Mouse (Mus musculus) forebrain, postnatal 0 days (tissue): ENCODE results near the gene Prrc2b. TPM values are rescaled to one million over a fixed set of nuclear protein-coding genes. Genes with fewer than 3 reads are reported as not detected.

Experiments
- ATAC-seq: fragments of 200-750 bp; cut with Nextera tagmentation; 2 replicates; pipeline ENCODE4 v1.8.0; 2017; ENCODE audit warnings: mild to moderate bottlenecking, moderate library complexity
- DNase-seq: peaks from one replicate; pipeline ENCODE4 v3.0.0-alpha.2; 2015
- H3K27ac ChIP-seq: fragments of 300-500 bp; sonication (generic); 2 replicates; pipeline ENCODE4 v1.5.1; 2014; ENCODE audit warnings: low read depth, mild to moderate bottlenecking, antibody characterized with exemption, low read length, moderate library complexity, mixed read lengths
- H3K27me3 ChIP-seq: fragments of 300-500 bp; sonication (generic); 2 replicates; pipeline ENCODE4 v1.6.1; 2014; ENCODE audit warnings: mild to moderate bottlenecking, low read length, mixed read lengths; ENCODE audit not compliant: insufficient read depth
- H3K36me3 ChIP-seq: fragments of 300-500 bp; sonication (generic); 2 replicates; pipeline ENCODE4 v1.6.1; 2014; ENCODE audit warnings: mild to moderate bottlenecking, moderate library complexity; ENCODE audit not compliant: insufficient read depth
- H3K4me1 ChIP-seq: fragments of 300-500 bp; sonication (generic); 2 replicates; pipeline ENCODE4 v1.6.1; 2014; ENCODE audit warnings: antibody characterized with exemption; ENCODE audit not compliant: insufficient read depth
- H3K4me2 ChIP-seq: fragments of 300-500 bp; sonication (generic); 2 replicates; pipeline ENCODE4 v1.6.1; 2014; ENCODE audit warnings: low read depth, mild to moderate bottlenecking, moderate library complexity
- H3K4me3 ChIP-seq: fragments of 300-500 bp; sonication (generic); 2 replicates; pipeline ENCODE4 v1.5.1; 2014; ENCODE audit warnings: low read depth, low read length, mixed read lengths
- H3K9ac ChIP-seq: fragments of 300-500 bp; sonication (generic); 2 replicates; pipeline ENCODE4 v1.6.1; 2014; ENCODE audit warnings: mild to moderate bottlenecking
- H3K9me3 ChIP-seq: fragments of 300-500 bp; sonication (generic); 2 replicates; pipeline ENCODE4 v1.6.1; 2016; ENCODE audit warnings: low read length
- CTCF ChIP-seq: sonication (generic); IDR thresholded peaks from 2 replicates; pipeline ENCODE4 v1.5.1; 2016; ENCODE audit warnings: antibody characterized with exemption, control low read depth, low read depth
- WGBS: fragments of 180-500 bp; shearing (Covaris S2); extraction: QIAGEN DNeasy Blood & Tissue Kit; methylation state at CpG from one replicate; pipeline ENCODE4 v1.1.7; 2014; 5-methylcytosine and 5-hydroxymethylcytosine counted together
- polyA plus RNA-seq: library from polyadenylated mRNA; unstranded; fragments of >200 nt; fragmentation: Nextera tagmentation; extraction: Ambion mirVana; gene quantifications from 2 replicates; pipeline ENCODE4 v1.2.1, GENCODE M21; 2015
- total RNA-seq: library from RNA; depleted of rRNA; stranded (reverse); fragments of >200 nt; gene quantifications from 2 replicates; pipeline ENCODE4 v1.2.3, GENCODE M21; 2014

Prrc2b gene
- total and polyA plus RNA-seq, 2 experiments from 2014 or later, result 60.4 to 131 TPM

DNA sequence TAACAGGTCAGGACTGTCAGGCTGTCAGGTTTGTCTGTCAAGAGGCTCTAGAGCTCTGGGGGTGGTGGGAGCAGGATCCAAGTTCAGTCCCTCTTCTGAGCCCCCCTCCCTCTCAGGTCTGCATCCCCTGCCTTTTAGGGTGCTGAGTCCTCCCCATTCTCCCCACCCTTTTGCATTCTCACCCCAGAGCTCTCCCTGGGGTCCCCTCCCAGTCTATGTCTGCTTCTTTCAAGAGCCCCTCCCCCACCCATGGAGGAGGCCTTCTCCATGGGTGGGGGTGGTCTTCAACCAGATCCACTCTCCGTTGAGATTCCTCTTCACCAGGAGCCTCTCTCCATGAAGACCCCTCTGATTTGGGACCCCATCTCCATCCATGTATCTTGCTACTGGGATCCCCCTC lies 747 bp upstream of the Prrc2b start:
- no peak for TF ChIP-seq CTCF
- WGBS, result 13% methylated on average over 1 of the region's 1 CpGs
- Histone ChIP-seq H3K27me3 (no peaks in the 10 kb centered on the region), H3K4me1 (peaks cover 19% of the 10 kb centered on the region), H3K4me2 (peak overlapping the region; percentile 62), H3K36me3 (no peaks in the 10 kb centered on the region), H3K27ac (peak overlapping the region; percentile 100), H3K9me3 (no peaks in the 10 kb centered on the region), H3K4me3 (peak overlapping the region; percentile 93), H3K9ac (peak overlapping the region; percentile 99)
- DNase-seq (no peak), ATAC-seq (no peak)

DNA sequence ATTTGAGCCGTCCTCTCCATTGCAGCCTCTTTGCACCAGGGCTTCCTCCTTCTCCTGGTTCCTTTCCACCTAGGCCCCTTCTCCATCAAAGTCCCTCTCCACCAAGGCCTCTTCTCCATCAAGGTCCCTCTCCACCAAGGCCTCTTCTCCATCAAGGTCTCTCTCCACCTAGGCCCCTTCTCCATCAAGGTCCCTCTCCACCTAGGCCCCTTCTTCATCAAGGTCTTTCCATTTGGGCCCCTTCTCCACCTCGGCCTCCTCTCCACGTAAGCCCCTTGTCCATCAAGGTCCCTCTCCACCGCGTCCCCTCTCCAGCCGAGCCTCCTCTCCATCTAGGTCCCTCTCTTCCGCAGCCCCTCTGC lies 339 bp upstream of the Prrc2b start:
- H3K9ac ChIP-seq, result peak overlapping the region; percentile 99
- peaks cover 24% of the 10 kb centered on the region for H3K4me1 ChIP-seq
- 4% methylated on average over 7 of the region's 7 CpGs for WGBS
- H3K27me3 ChIP-seq, result no peaks in the 10 kb centered on the region
- H3K9me3 ChIP-seq, result no peaks in the 10 kb centered on the region
- peak overlapping the region; percentile 62 for H3K4me2 ChIP-seq
- H3K4me3 ChIP-seq, result peak overlapping the region; percentile 93
- no peak for TF ChIP-seq CTCF
- no peak; the same call in 1 of the 2 replicates for ATAC-seq
- H3K27ac ChIP-seq, result peak overlapping the region; percentile 100
- no peaks in the 10 kb centered on the region for H3K36me3 ChIP-seq
- DNase-seq, result no peak

DNA sequence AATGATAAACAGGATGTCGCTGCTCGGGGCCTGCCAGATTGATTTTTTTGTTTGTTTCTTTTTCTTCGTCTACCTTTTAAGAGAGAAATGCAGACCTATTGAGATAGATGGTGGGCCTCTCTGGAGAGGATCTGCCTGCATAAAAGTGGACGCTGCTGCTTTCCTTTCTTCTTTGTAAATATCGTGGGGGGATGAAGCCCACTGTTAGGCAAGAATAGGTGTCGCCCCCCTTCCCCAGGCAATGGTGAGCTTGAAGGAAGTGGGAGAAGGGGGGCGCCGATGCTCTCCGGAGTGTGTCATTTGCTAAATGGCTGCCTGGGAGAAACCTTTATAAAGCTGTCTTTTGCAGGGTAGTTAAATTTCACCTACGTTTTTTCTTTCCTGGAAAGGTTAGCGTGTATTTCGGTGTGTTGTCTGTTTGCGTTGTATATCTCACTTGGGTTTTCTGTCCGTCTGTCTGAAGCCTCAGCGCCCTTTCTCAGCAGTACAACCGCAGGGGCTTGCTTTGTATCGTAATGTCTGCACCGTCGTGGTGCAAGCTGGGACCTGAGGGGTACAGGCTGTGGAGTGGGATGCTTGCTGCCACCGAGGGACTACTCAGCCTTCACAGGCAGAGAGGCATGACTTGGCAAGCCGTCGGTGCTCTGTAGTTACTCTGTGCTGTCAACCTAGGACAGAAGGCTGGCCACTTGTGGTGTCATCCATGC lies 931 bp downstream of the Prrc2b start:
- Histone ChIP-seq H3K27ac (peak overlapping the region; percentile 100), H3K4me1 (peaks cover 28% of the 10 kb centered on the region), H3K9ac (peak overlapping the region; percentile 99), H3K9me3 (no peaks in the 10 kb centered on the region), H3K4me3 (peak overlapping the region; percentile 93), H3K27me3 (no peaks in the 10 kb centered on the region), H3K36me3 (no peaks in the 10 kb centered on the region), H3K4me2 (peak overlapping the region; percentile 62)
- ATAC-seq (peak; percentile 63), DNase-seq (peak; percentile 81)
- under 1% methylated on average over 22 of the region's 22 CpGs for WGBS
- TF ChIP-seq CTCF, result no peak

DNA sequence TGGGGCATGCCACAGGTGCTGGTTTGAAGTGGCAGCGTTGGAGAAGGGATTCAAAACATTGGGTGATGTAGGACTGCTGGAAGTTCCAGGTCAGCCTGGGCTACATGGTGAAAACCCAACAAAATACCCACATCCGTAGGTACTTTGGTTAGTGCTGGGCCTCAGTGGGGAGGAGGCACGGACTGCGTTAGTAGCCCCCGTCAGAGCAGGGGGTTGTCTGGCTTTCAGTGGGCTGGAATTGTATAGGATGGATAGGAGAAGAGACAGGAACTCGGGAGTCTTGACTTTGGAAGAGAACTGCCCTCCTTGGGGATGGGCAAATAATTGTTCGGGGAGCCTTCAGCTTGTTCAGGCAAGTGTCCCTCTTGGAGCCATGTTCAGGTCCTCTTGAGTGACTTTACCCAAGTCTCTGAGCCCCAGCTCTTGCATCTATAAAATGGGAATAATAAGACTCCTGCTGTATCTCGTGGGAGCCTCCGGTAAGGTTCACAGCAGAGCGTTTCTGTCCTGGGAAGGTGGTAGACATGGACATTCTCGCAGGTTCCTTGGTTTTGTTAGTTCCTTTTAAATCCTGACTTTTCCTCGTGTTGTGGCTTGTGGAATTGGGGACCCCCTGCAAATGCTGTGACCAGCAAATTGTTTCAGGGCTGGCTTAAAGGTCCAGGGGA lies 1.6 kb downstream of the Prrc2b start:
- TF ChIP-seq CTCF, result no peak
- peaks cover 35% of the 10 kb centered on the region for H3K4me1 ChIP-seq
- H3K27ac ChIP-seq, result peak overlapping the region; percentile 100
- H3K27me3 ChIP-seq, result no peaks in the 10 kb centered on the region
- H3K9me3 ChIP-seq, result no peaks in the 10 kb centered on the region
- H3K36me3 ChIP-seq, result no peaks in the 10 kb centered on the region
- H3K9ac ChIP-seq, result peak overlapping the region; percentile 99
- DNase-seq, result no peak
- H3K4me3 ChIP-seq, result peak overlapping the region; percentile 93
- ATAC-seq, result no peak; the same call in 1 of the 2 replicates
- WGBS, result 11% methylated on average over 12 of the region's 12 CpGs
- peak overlapping the region; percentile 62 for H3K4me2 ChIP-seq

DNA sequence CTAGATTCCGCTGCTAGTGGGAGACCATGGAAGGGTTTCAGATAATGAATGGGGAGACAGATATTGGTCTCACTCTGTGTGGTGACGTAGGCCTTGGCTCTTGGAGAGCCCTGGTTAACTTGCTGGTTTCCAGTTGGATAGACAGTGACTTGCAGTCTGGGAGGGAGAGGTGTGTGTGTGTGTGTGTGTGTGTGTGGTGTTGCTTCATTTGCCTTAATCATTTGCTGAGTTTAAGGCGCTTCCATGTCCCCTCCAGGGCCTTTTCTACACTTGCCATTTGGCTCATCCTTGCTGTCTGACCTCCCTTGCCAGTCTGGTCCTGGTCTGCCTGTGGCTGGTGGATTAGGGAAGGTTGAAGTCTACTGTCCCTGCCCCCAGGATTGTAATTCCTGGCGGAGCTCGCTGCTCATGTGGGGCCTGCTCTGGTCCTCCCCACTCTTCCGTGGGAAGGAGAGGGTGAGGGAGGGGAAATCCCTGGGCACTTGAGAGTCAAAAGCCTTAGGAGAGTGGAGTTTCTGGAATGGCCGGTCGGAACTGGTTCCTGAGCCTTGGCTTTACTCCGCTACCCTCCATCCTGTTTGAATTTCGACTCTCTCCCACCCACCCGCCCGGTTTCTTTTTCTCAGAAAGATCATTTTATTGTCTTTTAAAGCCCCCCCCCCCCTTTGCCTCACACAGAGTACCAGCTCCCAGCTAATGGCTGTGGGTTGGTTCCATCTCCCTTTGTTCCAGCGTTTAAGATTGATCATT lies 2.3 kb downstream of the Prrc2b start:
- H3K9me3 ChIP-seq, result no peaks in the 10 kb centered on the region
- no peaks in the 10 kb centered on the region for H3K36me3 ChIP-seq
- H3K9ac ChIP-seq, result peak overlapping the region; percentile 99
- H3K4me2 ChIP-seq, result peak overlapping the region; percentile 62
- TF ChIP-seq CTCF, result no peak
- H3K27me3 ChIP-seq, result no peaks in the 10 kb centered on the region
- peaks cover 39% of the 10 kb centered on the region for H3K4me1 ChIP-seq
- ATAC-seq (no peak), DNase-seq (peak; percentile 55)
- WGBS, result 3% methylated on average over 13 of the region's 13 CpGs
- peak overlapping the region; percentile 93 for H3K4me3 ChIP-seq
- peak overlapping the region; percentile 47; the same call in 1 of the 2 replicates for H3K27ac ChIP-seq

DNA sequence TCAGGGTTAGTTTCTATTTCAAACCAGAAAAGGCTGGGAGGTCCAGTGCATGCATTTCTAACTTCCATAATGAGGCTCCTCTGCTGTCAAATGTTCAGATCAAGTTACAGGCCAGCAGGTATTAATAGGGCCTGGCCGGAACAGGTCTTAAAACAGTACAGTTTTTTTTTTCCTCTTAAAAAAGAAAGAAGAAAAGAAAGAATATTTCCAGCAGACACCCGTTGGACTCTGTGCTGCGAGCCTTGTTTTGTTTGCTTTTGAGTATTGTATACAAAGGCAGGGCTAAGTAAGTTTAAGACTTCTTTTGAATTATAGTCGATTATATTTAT lies 2.9 kb downstream of the Prrc2b start:
- TF ChIP-seq CTCF, result no peak
- Histone ChIP-seq H3K9me3 (no peaks in the 10 kb centered on the region), H3K9ac (peak overlapping the region; percentile 99), H3K27me3 (no peaks in the 10 kb centered on the region), H3K4me3 (peak overlapping the region; percentile 93), H3K36me3 (no peaks in the 10 kb centered on the region), H3K4me1 (peaks cover 39% of the 10 kb centered on the region), H3K27ac (peak overlapping the region; percentile 47; the same call in 1 of the 2 replicates), H3K4me2 (peak overlapping the region; percentile 62)
- 5% methylated on average over 4 of the region's 4 CpGs for WGBS
- no peak for ATAC-seq
- no peak for DNase-seq
